Mouse (Mus musculus): ENCODE results near the gene Sez6. TPM values are rescaled to one million over a fixed set of nuclear protein-coding genes. Genes with fewer than 3 reads are reported as not detected.

Gene Sez6
- polyA plus RNA-seq, 1 experiment = not detected

- no peaks in the 10 kb centered on the region for H3K36me3 ChIP-seq (ENCODE audit: control insufficient read depth, insufficient read depth, low read length)
- TF ChIP-seq CTCF (IDR thresholded peaks at IDR 0.05; ENCODE audit: extremely low read depth, insufficient read depth, insufficient read length, insufficient replicate concordance) = no peak
- H3K4me1 ChIP-seq (ENCODE audit: control insufficient read depth, insufficient read depth, insufficient read length) = peaks cover 6% of the 10 kb centered on the region; the same call in 1 of the 2 replicates
- no peak overlapping the region for H3K27ac ChIP-seq (ENCODE audit: insufficient read depth, low read length)
- no peak overlapping the region for H3K4me3 ChIP-seq (ENCODE audit: extremely low read depth, insufficient read depth, insufficient read length)
- 31% methylated on average over 9 of the region's 9 CpGs for WGBS
- no peak for DNase-seq (ENCODE audit: low read depth in 1 of 2, low spot score in 2 of 2)
- peaks cover 8% of the 10 kb centered on the region for H3K27me3 ChIP-seq (ENCODE audit: control insufficient read depth, insufficient read depth, low read length)
Measured at GRCm38 (mm10) chr11:77926666-77927065, 3.9 kb upstream of the Sez6 start.

- 38% methylated on average over 5 of the region's 5 CpGs for WGBS
- Histone ChIP-seq H3K4me1 (ENCODE audit: control insufficient read depth, insufficient read depth, insufficient read length) (peaks cover 6% of the 10 kb centered on the region; the same call in 1 of the 2 replicates), H3K27ac (ENCODE audit: insufficient read depth, low read length) (no peak overlapping the region), H3K36me3 (ENCODE audit: control insufficient read depth, insufficient read depth, low read length) (no peaks in the 10 kb centered on the region), H3K27me3 (ENCODE audit: control insufficient read depth, insufficient read depth, low read length) (peaks cover 11% of the 10 kb centered on the region), H3K4me3 (ENCODE audit: extremely low read depth, insufficient read depth, insufficient read length) (no peak overlapping the region)
- TF ChIP-seq POLR2A (IDR thresholded peaks at IDR 0.05; ENCODE audit: low read depth, low read length) = no peak
- TF ChIP-seq CTCF (IDR thresholded peaks at IDR 0.05; ENCODE audit: extremely low read depth, insufficient read depth, insufficient read length, insufficient replicate concordance) = no peak
- DNase-seq (ENCODE audit: low read depth in 1 of 2, low spot score in 2 of 2) = no peak
Measured at GRCm38 (mm10) chr11:77927837-77928236, 2.8 kb upstream of the Sez6 start.

- WGBS = 5% methylated on average over 41 of the region's 41 CpGs
Measured at GRCm38 (mm10) chr11:77931541-77932433, 1.2 kb downstream of the Sez6 start.

GRCm38 (mm10) chr11:77932576-77932975, 2.0 kb downstream of the Sez6 start:
- H3K36me3 ChIP-seq (ENCODE audit: control insufficient read depth, insufficient read depth, low read length) = no peaks in the 10 kb centered on the region
- 37% methylated on average over 5 of the region's 5 CpGs for WGBS
- TF ChIP-seq POLR2A (IDR thresholded peaks at IDR 0.05; ENCODE audit: low read depth, low read length) = no peak
- TF ChIP-seq CTCF (IDR thresholded peaks at IDR 0.05; ENCODE audit: extremely low read depth, insufficient read depth, insufficient read length, insufficient replicate concordance) = no peak
- no peak overlapping the region for H3K27ac ChIP-seq (ENCODE audit: insufficient read depth, low read length)
- peaks cover 6% of the 10 kb centered on the region; the same call in 1 of the 2 replicates for H3K4me1 ChIP-seq (ENCODE audit: control insufficient read depth, insufficient read depth, insufficient read length)
- no peak overlapping the region for H3K4me3 ChIP-seq (ENCODE audit: extremely low read depth, insufficient read depth, insufficient read length)
- peaks cover 14% of the 10 kb centered on the region for H3K27me3 ChIP-seq (ENCODE audit: control insufficient read depth, insufficient read depth, low read length)
- no peak for DNase-seq (ENCODE audit: low read depth in 1 of 2, low spot score in 2 of 2)

More at GRCm38 (mm10) chr11:77931541-77932433, 1.2 kb downstream of the Sez6 start:
- TF ChIP-seq POLR2A (IDR thresholded peaks at IDR 0.05; ENCODE audit: low read depth, low read length) = no peak
- TF ChIP-seq CTCF (IDR thresholded peaks at IDR 0.05; ENCODE audit: extremely low read depth, insufficient read depth, insufficient read length, insufficient replicate concordance) = no peak
- H3K4me3 ChIP-seq (ENCODE audit: extremely low read depth, insufficient read depth, insufficient read length) = no peak overlapping the region
- H3K36me3 ChIP-seq (ENCODE audit: control insufficient read depth, insufficient read depth, low read length) = no peaks in the 10 kb centered on the region
- DNase-seq (ENCODE audit: low read depth in 1 of 2, low spot score in 2 of 2) = no peak
- peaks cover 6% of the 10 kb centered on the region; the same call in 1 of the 2 replicates for H3K4me1 ChIP-seq (ENCODE audit: control insufficient read depth, insufficient read depth, insufficient read length)
- no peak overlapping the region for H3K27ac ChIP-seq (ENCODE audit: insufficient read depth, low read length)
- H3K27me3 ChIP-seq (ENCODE audit: control insufficient read depth, insufficient read depth, low read length) = peaks cover 11% of the 10 kb centered on the region

- TF ChIP-seq CTCF (IDR thresholded peaks at IDR 0.05; ENCODE audit: extremely low read depth, insufficient read depth, insufficient read length, insufficient replicate concordance) (no peak), POLR2A (IDR thresholded peaks at IDR 0.05; ENCODE audit: low read depth, low read length) (no peak)
- H3K4me1 ChIP-seq (ENCODE audit: control insufficient read depth, insufficient read depth, insufficient read length) = peaks cover 6% of the 10 kb centered on the region; the same call in 1 of the 2 replicates
- 10% methylated on average over 4 of the region's 4 CpGs for WGBS
- no peak overlapping the region for H3K27ac ChIP-seq (ENCODE audit: insufficient read depth, low read length)
- H3K4me3 ChIP-seq (ENCODE audit: extremely low read depth, insufficient read depth, insufficient read length) = no peak overlapping the region
- peaks cover 14% of the 10 kb centered on the region for H3K27me3 ChIP-seq (ENCODE audit: control insufficient read depth, insufficient read depth, low read length)
- H3K36me3 ChIP-seq (ENCODE audit: control insufficient read depth, insufficient read depth, low read length) = no peaks in the 10 kb centered on the region
- no peak for DNase-seq (ENCODE audit: low read depth in 1 of 2, low spot score in 2 of 2)
Measured at GRCm38 (mm10) chr11:77934111-77934521, 3.5 kb downstream of the Sez6 start.

- Histone ChIP-seq H3K4me1 (ENCODE audit: control insufficient read depth, insufficient read depth, insufficient read length) (peaks cover 6% of the 10 kb centered on the region; the same call in 1 of the 2 replicates), H3K4me3 (ENCODE audit: extremely low read depth, insufficient read depth, insufficient read length) (no peak overlapping the region), H3K27ac (ENCODE audit: insufficient read depth, low read length) (no peak overlapping the region), H3K27me3 (ENCODE audit: control insufficient read depth, insufficient read depth, low read length) (peaks cover 12% of the 10 kb centered on the region), H3K36me3 (ENCODE audit: control insufficient read depth, insufficient read depth, low read length) (no peaks in the 10 kb centered on the region)
- DNase-seq (ENCODE audit: low read depth in 1 of 2, low spot score in 2 of 2) = no peak
- no peak for TF ChIP-seq POLR2A (IDR thresholded peaks at IDR 0.05; ENCODE audit: low read depth, low read length)
- TF ChIP-seq CTCF (IDR thresholded peaks at IDR 0.05; ENCODE audit: extremely low read depth, insufficient read depth, insufficient read length, insufficient replicate concordance) = no peak
- WGBS = 63% methylated on average over 5 of the region's 5 CpGs
Measured at GRCm38 (mm10) chr11:77934568-77935311, 4.1 kb downstream of the Sez6 start.
